8 mouse cellular contexts compared by ENCODE assay signal in the genomic region with DNA sequence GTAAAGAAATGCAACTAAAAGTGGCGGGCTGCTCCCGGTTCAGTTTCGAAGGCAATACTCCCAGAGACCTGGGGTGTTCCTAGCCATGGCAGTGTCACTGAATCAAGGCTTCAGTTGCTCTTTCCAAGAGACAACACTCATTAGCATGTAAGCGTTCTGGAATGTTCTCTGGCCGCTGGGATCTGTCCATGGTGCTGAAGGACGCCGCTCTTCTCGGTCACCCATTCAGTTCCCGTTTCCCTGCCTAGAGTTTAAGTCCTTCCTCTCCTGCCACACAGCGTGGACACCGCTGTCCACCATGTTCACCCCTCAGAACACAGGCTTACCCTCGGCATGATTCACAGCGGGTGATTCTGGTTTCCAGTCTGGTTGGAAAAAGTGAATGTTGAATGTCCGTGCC.
A peak's percentile ranks its signal among the peaks of the same experiment; 100 is the strongest.
DNase-seq lines count a peak whose midpoint lies in the region; ATAC-seq and TF ChIP-seq lines count a peak whose summit lies in the region.

No protein-coding gene starts in this region.

- no peak overlapping the region for H3K9ac ChIP-seq in hindbrain, postnatal 0 days (replicated peaks; ENCODE audit: low read length)
- no peak overlapping the region for H3K9ac ChIP-seq in hindbrain, embryonic 12.5 days

- H3K9me3 ChIP-seq in hindbrain, postnatal 0 days (ENCODE audit: low read length), result no peaks in the 10 kb centered on the region
- H3K9me3 ChIP-seq in hindbrain, embryonic 12.5 days (replicated peaks), result no peaks in the 10 kb centered on the region

- WGBS in hindbrain, postnatal 0 days, result 61% methylated on average over 14 of the region's 14 CpGs
- 70% methylated on average over 14 of the region's 14 CpGs for WGBS in hindbrain, embryonic 12.5 days

- TF ChIP-seq CTCF in hindbrain, postnatal 0 days (IDR thresholded peaks at IDR 0.05; ENCODE audit: low read depth), result no peak

- H3K4me1 ChIP-seq in hindbrain, postnatal 0 days (ENCODE audit: insufficient read depth, low read length), result no peaks in the 10 kb centered on the region
- no peaks in the 10 kb centered on the region for H3K4me1 ChIP-seq in hindbrain, embryonic 12.5 days

- no peak overlapping the region for H3K4me2 ChIP-seq in hindbrain, postnatal 0 days (ENCODE audit: low read depth, low read length)
- H3K4me2 ChIP-seq in hindbrain, embryonic 12.5 days (replicated peaks), result no peak overlapping the region

- DNase-seq in hindbrain, postnatal 0 days (ENCODE audit: low spot score), result peak; percentile 42
- DNase-seq in adrenal gland, adult 2 months, result peak; percentile 73
- DNase-seq in gastrocnemius, postnatal 4 days (ENCODE audit: low spot score in 2 of 2), result peak; percentile 50 to 77
- DNase-seq in kidney, postnatal 36 days, result peak; percentile 55 to 86
- peak; percentile 5 for DNase-seq in ovary, adult 18-20 months (ENCODE audit: low spot score)
- DNase-seq in left cerebral cortex, adult 11 months (ENCODE audit: low spot score), result no peak

- no peak overlapping the region for H3K4me3 ChIP-seq in hindbrain, postnatal 0 days (ENCODE audit: low read length)
- H3K4me3 ChIP-seq in hindbrain, embryonic 12.5 days, result no peak overlapping the region

- no peaks in the 10 kb centered on the region for H3K27me3 ChIP-seq in hindbrain, postnatal 0 days (ENCODE audit: insufficient read depth, low read length)
- H3K27me3 ChIP-seq in hindbrain, embryonic 12.5 days, result no peaks in the 10 kb centered on the region

- no peak overlapping the region for H3K27ac ChIP-seq in hindbrain, postnatal 0 days
- no peak overlapping the region for H3K27ac ChIP-seq in hindbrain, embryonic 12.5 days

- no peaks in the 10 kb centered on the region for H3K36me3 ChIP-seq in hindbrain, postnatal 0 days (ENCODE audit: insufficient read depth, low read length)
- no peaks in the 10 kb centered on the region for H3K36me3 ChIP-seq in hindbrain, embryonic 12.5 days

- no peak for ATAC-seq in hindbrain, postnatal 0 days
- ATAC-seq in hindbrain, embryonic 12.5 days (ENCODE audit: low FRiP score), result no peak
- no peak for ATAC-seq in erythroid progenitor cell, adult 5-6 weeks (replicated peaks; ENCODE audit: low FRiP score, poor library complexity, severe bottlenecking)
